Comparison of ENCODE assay signal across 27 mouse cellular contexts in genomic region chr16:70141466-70141865, GRCm38 (mm10).
"Had no signal": no experiment of that assay in that cellular context is flagged by ENCODE, and none has a peak within 500 bp of the region (broad histone marks: within the 10 kb centered on the region; RNA-seq: fewer than 3 reads in every experiment).

No protein-coding gene starts in this region.

- H3K4me2 ChIP-seq: heart, embryonic 12.5 days; hindbrain, embryonic 12.5 days; hindbrain, embryonic 14.5 days; intestine, embryonic 15.5 days; kidney, embryonic 15.5 days; limb, embryonic 13.5 days; limb, embryonic 15.5 days; liver, embryonic 12.5 days had no signal

- H3K9ac ChIP-seq: heart, embryonic 12.5 days; hindbrain, embryonic 12.5 days; hindbrain, embryonic 14.5 days; intestine, embryonic 15.5 days; kidney, embryonic 15.5 days; limb, embryonic 13.5 days; limb, embryonic 15.5 days; liver, embryonic 12.5 days; liver, embryonic 14.5 days had no signal

- H3K4me3 ChIP-seq: heart, embryonic 10.5 days; heart, embryonic 12.5 days; hindbrain, embryonic 10.5 days; hindbrain, embryonic 12.5 days; intestine, embryonic 15.5 days; kidney, embryonic 15.5 days; limb, embryonic 13.5 days; limb, embryonic 15.5 days; liver, embryonic 12.5 days had no signal

- H3K27ac ChIP-seq: heart, embryonic 10.5 days; hindbrain, embryonic 10.5 days; hindbrain, embryonic 12.5 days; hindbrain, embryonic 14.5 days; intestine, embryonic 15.5 days; kidney, embryonic 15.5 days; kidney, postnatal 0 days; limb, embryonic 13.5 days; limb, embryonic 15.5 days; liver, embryonic 12.5 days; liver, embryonic 14.5 days had no signal

- H3K36me3 ChIP-seq: heart, embryonic 10.5 days; heart, embryonic 12.5 days; hindbrain, embryonic 10.5 days; hindbrain, embryonic 12.5 days; intestine, embryonic 15.5 days; kidney, embryonic 15.5 days; limb, embryonic 13.5 days; limb, embryonic 15.5 days; liver, embryonic 12.5 days had no signal

- ATAC-seq: hindbrain, embryonic 16.5 days; inflammation-experienced regulatory T-cells, adult 6 months; intestine, embryonic 15.5 days; intestine, postnatal 0 days; liver, embryonic 12.5 days had no signal

- DNase-seq: gastrocnemius, postnatal 14 days; gastrocnemius, postnatal 36 days; heart, adult 18-20 months; heart, postnatal 10 days; heart, postnatal 4 days; kidney, adult 2 months; kidney, adult 9 months; kidney, postnatal 14 days; kidney, postnatal 36 days; layer of hippocampus, adult 9-11 months; layer of hippocampus, postnatal 36 days; left cerebral cortex, postnatal 4 days had no signal

- H3K27me3 ChIP-seq: heart, embryonic 12.5 days; hindbrain, embryonic 12.5 days; intestine, embryonic 15.5 days; kidney, embryonic 15.5 days; limb, embryonic 13.5 days; limb, embryonic 15.5 days; liver, embryonic 12.5 days had no signal

- H3K4me1 ChIP-seq: heart, embryonic 10.5 days; heart, embryonic 12.5 days; hindbrain, embryonic 10.5 days; hindbrain, embryonic 12.5 days; intestine, embryonic 15.5 days; kidney, embryonic 15.5 days; limb, embryonic 13.5 days; limb, embryonic 15.5 days; liver, embryonic 12.5 days had no signal

- H3K9me3 ChIP-seq: heart, embryonic 10.5 days; heart, embryonic 12.5 days; hindbrain, embryonic 10.5 days; hindbrain, embryonic 12.5 days; intestine, embryonic 15.5 days; kidney, embryonic 15.5 days; limb, embryonic 13.5 days; limb, embryonic 15.5 days; liver, embryonic 12.5 days had no signal
